Mouse (Mus musculus) MEL (cell line): ENCODE measurements around the gene Fam183b.
"Not testable (repeated sequence)": the region's sequence is repeated elsewhere in the genome, so short reads cannot be mapped to it uniquely, and the experiment has no call there.

Source experiments
- BHLHE40 ChIP-seq: IDR thresholded peaks from 2 replicates; pipeline ENCODE4 v1.6.1; 2012; ENCODE audit warnings: low read depth, mild to moderate bottlenecking, inconsistent platforms, low read length, improper control_type of control experiment, borderline replicate concordance
- CTCF ChIP-seq, 3 experiments: IDR thresholded peaks in 2 of 3; conservative IDR thresholded peaks in 1 of 3; 2 replicates each; pipeline ENCODE4 v1.5.1; 2011 to 2012; ENCODE audit warnings: low read length in 3 of 3, low read depth in 2 of 3, mild to moderate bottlenecking in 2 of 3, improper control_type of control experiment in 1 of 3, inconsistent platforms in 1 of 3, mixed read lengths in 1 of 3, moderate library complexity in 1 of 3; ENCODE audit not compliant: control insufficient read depth in 1 of 3, insufficient read depth in 1 of 3, poor library complexity in 1 of 3, severe bottlenecking in 1 of 3
- EP300 ChIP-seq, 2 experiments: IDR thresholded peaks; 2 replicates each; pipeline ENCODE4 v1.6.1; 2011; ENCODE audit warnings: improper control_type of control experiment in 2 of 2, low read length in 2 of 2, low read depth in 1 of 2, mild to moderate bottlenecking in 1 of 2
- GATA1 ChIP-seq: IDR thresholded peaks from 2 replicates; pipeline ENCODE4 v1.6.1; 2011; ENCODE audit warnings: low read depth, low read length, improper control_type of control experiment
- HCFC1 ChIP-seq: IDR thresholded peaks from 2 replicates; pipeline ENCODE4 v1.6.1; 2012; ENCODE audit warnings: low read depth, mild to moderate bottlenecking, inconsistent platforms, low read length, improper control_type of control experiment, moderate library complexity
- MXI1 ChIP-seq: IDR thresholded peaks from 2 replicates; pipeline ENCODE4 v1.6.1; 2011; ENCODE audit warnings: mild to moderate bottlenecking, low read depth, low read length, improper control_type of control experiment
- MYB ChIP-seq: IDR thresholded peaks from 2 replicates; pipeline ENCODE4 v1.6.1; 2011; ENCODE audit warnings: mild to moderate bottlenecking, low read depth, low read length, improper control_type of control experiment
- MYC ChIP-seq: IDR thresholded peaks from 2 replicates; pipeline ENCODE4 v1.6.1; 2011; ENCODE audit warnings: low read depth, mild to moderate bottlenecking, low read length, improper control_type of control experiment, moderate library complexity
- NRF1 ChIP-seq: IDR thresholded peaks from 2 replicates; pipeline ENCODE4 v1.6.1; 2014; ENCODE audit warnings: low read depth, mild to moderate bottlenecking, inconsistent platforms, low read length, improper control_type of control experiment, moderate library complexity; ENCODE audit not compliant: poor library complexity, insufficient read depth, severe bottlenecking
- POLR2A ChIP-seq, 2 experiments: IDR thresholded peaks; 2 replicates each; pipeline ENCODE4 v1.6.1; 2011 to 2012; ENCODE audit warnings: low read length in 2 of 2, mild to moderate bottlenecking in 2 of 2, control low read depth in 1 of 2, improper control_type of control experiment in 1 of 2, low read depth in 1 of 2, moderate library complexity in 1 of 2; ENCODE audit not compliant: control insufficient read depth in 1 of 2, insufficient read depth in 1 of 2, poor library complexity in 1 of 2
- RAD21 ChIP-seq: IDR thresholded peaks from 2 replicates; pipeline ENCODE4 v1.6.1; 2011; ENCODE audit warnings: mild to moderate bottlenecking, low read depth, low read length, improper control_type of control experiment
- RCOR1 ChIP-seq: IDR thresholded peaks from 2 replicates; pipeline ENCODE4 v1.6.1; 2012; ENCODE audit warnings: low read depth, mild to moderate bottlenecking, inconsistent platforms, low read length, improper control_type of control experiment
- USF1 ChIP-seq: IDR thresholded peaks from 2 replicates; pipeline ENCODE4 v1.6.1; 2014; ENCODE audit warnings: low read depth, mild to moderate bottlenecking, inconsistent platforms, low read length, improper control_type of control experiment, moderate library complexity
- ZNF384 ChIP-seq: IDR thresholded peaks from 2 replicates; pipeline ENCODE4 v1.6.1; 2012; ENCODE audit warnings: low read depth, mild to moderate bottlenecking, inconsistent platforms, low read length, improper control_type of control experiment

DNA sequence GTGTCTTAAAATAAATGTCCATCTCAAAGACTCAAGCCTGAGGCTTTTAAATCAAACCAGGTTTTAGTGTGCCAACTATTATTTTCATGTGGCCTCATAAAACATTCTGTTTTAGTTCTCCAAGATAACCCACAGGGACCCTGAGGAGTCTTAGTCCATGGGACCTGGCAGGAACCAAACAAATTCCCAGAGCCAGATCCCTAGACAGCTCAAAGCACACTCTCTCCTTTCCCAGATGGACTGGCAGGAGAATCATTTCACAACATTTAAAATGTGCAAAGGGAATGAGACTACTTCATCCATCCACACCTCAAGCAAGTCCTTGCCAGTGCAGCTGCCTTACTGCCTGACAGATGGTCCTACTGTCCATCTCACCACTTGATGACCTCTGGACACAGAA, 37.2 kb upstream of the Fam183b start, which contains the start of gene Olfr311:
- not testable (repeated sequence) for TF ChIP-seq USF1; EP300 (IDR thresholded peaks at IDR 0.05; ENCODE audit: low read depth in 1 of 2, low read length in 2 of 2); BHLHE40; HCFC1; RCOR1; MYC; MXI1; POLR2A (IDR thresholded peaks at IDR 0.05; ENCODE audit: control insufficient read depth in 1 of 2, insufficient read depth in 1 of 2, low read depth in 1 of 2, low read length in 2 of 2, poor library complexity in 1 of 2); ZNF384; RAD21; CTCF (IDR thresholded peaks at IDR 0.05 in 2 of 3, conservative IDR thresholded peaks at IDR 0.05 in 1 of 3; ENCODE audit: control insufficient read depth in 1 of 3, insufficient read depth in 1 of 3, low read depth in 2 of 3, low read length in 3 of 3, poor library complexity in 1 of 3, severe bottlenecking in 1 of 3); NRF1; MYB; GATA1
